Mouse (Mus musculus): Measurements from ENCODE around the gene Frmd4b.

DNA sequence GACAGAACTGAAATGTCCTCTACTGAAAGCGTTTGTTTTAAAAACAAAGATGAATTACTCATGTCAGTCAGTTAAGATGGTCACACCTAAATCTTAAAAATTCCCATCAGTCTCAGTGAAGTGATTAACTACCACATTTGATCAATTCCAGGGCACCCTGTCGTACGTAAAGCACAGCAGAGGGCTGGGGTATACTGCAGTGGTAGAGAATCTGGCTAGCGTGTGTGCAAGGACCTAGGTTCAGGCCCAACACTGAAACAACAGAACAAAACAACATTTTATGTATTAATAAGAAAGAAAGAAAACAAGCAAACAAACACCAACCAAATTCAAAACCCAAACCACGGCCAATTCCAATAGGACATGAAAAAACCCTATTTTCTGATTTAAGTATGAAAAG, 331.0 kb downstream of the Frmd4b start:
- TF ChIP-seq CTCF (IDR thresholded peaks at IDR 0.05; ENCODE audit: borderline replicate concordance, control insufficient read depth, extremely low read depth, insufficient read depth, low read length, poor library complexity) (no peak), POLR2A (IDR thresholded peaks at IDR 0.05; ENCODE audit: control insufficient read depth, extremely low read depth, insufficient read depth, low read length, poor library complexity) (no peak)

Data from thymus, adult 2 months (tissue).